Mouse (Mus musculus) monocyte, adult 5-6 weeks (primary cell): ENCODE results near the gene Krtdap. TPM values are rescaled to one million over a fixed set of nuclear protein-coding genes. Genes with fewer than 3 reads are reported as not detected.

Source experiments
- ATAC-seq: fragments of 153-309, 156-312 bp; replicated peaks from 2 replicates; pipeline ENCODE4 v1.8.0; 2017; ENCODE audit warnings: mild to moderate bottlenecking; ENCODE audit not compliant: low TSS enrichment, insufficient number of reproducible peaks, severe bottlenecking, poor library complexity, low FRiP score
- total RNA-seq: library from RNA; stranded (forward); fragments of 200-1000, 200-491, 200-594 nt; gene quantifications from 3 replicates; pipeline ENCODE4 v1.2.3, GENCODE M21; 2017

Gene Krtdap
- total RNA-seq, 1 experiment from 2014 or later: not detected

- ATAC-seq: no peak
Observed at GRCm38 (mm10) chr7:30782658-30783057, 5.0 kb upstream of the Krtdap start.

GRCm38 (mm10) chr7:30785154-30785553 is 2.5 kb upstream of the Krtdap start:
- no peak for ATAC-seq

- no peak for ATAC-seq
Observed at GRCm38 (mm10) chr7:30785721-30786546, 1.8 kb upstream of the Krtdap start.

- ATAC-seq: no peak
Observed at GRCm38 (mm10) chr7:30790141-30790540, 2.4 kb downstream of the Krtdap start.

- ATAC-seq: no peak
Observed at GRCm38 (mm10) chr7:30791921-30792320, 4.2 kb downstream of the Krtdap start.

- peak; percentile 56; the same call in 1 of the 2 replicates for ATAC-seq
Observed at GRCm38 (mm10) chr7:30794921-30795320, 7.2 kb downstream of the Krtdap start.

- no peak for ATAC-seq
Observed at GRCm38 (mm10) chr7:30796790-30797189, 9.1 kb downstream of the Krtdap start.

GRCm38 (mm10) chr7:30800653-30801052 is 13.0 kb downstream of the Krtdap start:
- no peak for ATAC-seq

- ATAC-seq: no peak
Observed at GRCm38 (mm10) chr7:30803256-30803655, 15.6 kb downstream of the Krtdap start.

GRCm38 (mm10) chr7:30804026-30804715 is 16.5 kb downstream of the Krtdap start:
- ATAC-seq: no peak

- peak; percentile 83 for ATAC-seq
Observed at GRCm38 (mm10) chr7:30805924-30806323, 18.2 kb downstream of the Krtdap start.

GRCm38 (mm10) chr7:30810319-30810718 is 22.6 kb downstream of the Krtdap start:
- no peak for ATAC-seq

GRCm38 (mm10) chr7:30811757-30812290 is 24.1 kb downstream of the Krtdap start:
- peak; percentile 40 for ATAC-seq

GRCm38 (mm10) chr7:30812291-30812807 is 24.7 kb downstream of the Krtdap start:
- ATAC-seq: peak; percentile 45

GRCm38 (mm10) chr7:30820131-30820530 is 32.4 kb downstream of the Krtdap start:
- ATAC-seq: no peak

GRCm38 (mm10) chr7:30820854-30821445 is 33.3 kb downstream of the Krtdap start:
- no peak for ATAC-seq

- ATAC-seq: no peak
Observed at GRCm38 (mm10) chr7:30821532-30821931, 33.8 kb downstream of the Krtdap start.

- ATAC-seq: no peak
Observed at GRCm38 (mm10) chr7:30823675-30824074, 36.0 kb downstream of the Krtdap start, which contains the start of gene Ffar2. Gene Ffar2, minus strand, starts transcription at chr7:30823775.

GRCm38 (mm10) chr7:30824306-30824705 is 36.6 kb downstream of the Krtdap start:
- no peak for ATAC-seq
